Mouse (Mus musculus): ENCODE results near the gene Znrd1as. TPM values are rescaled to one million over a fixed set of nuclear protein-coding genes. Genes with fewer than 3 reads are reported as not detected.
A peak's percentile ranks its signal among the peaks of the same experiment; 100 is the strongest.

The Znrd1as gene
- polyA plus RNA-seq, 1 experiment from 2014 or later, result 10.3 TPM

- POLR2A ChIA-PET, result no interaction called here
- CTCF ChIA-PET, result interaction anchor here (0.8 kb wide), 1 partner anchor 79 kb away, joined by 3 read pairs; no protein-coding TSS in a partner anchor
- no peak for DNase-seq (ENCODE audit: low read depth, low spot score)
- ATAC-seq, result no peak
- peaks cover 7% of the 10 kb centered on the region for H3K27me3 ChIP-seq
- no peak for TF ChIP-seq CTCF (IDR thresholded peaks at IDR 0.05)
- in situ Hi-C loops (cut with MboI; ENCODE audit: low pct_unique_long_range_greater_than_20kb), result no loop called here
Measured at GRCm38 (mm10) chr17:36992336-36993104, 34.1 kb downstream of the Znrd1as start.

GRCm38 (mm10) chr17:36993770-36994325 lies 35.5 kb downstream of the Znrd1as start:
- in situ Hi-C loops (cut with MboI; ENCODE audit: low pct_unique_long_range_greater_than_20kb), result no loop called here
- peaks cover 7% of the 10 kb centered on the region for H3K27me3 ChIP-seq
- no peak for TF ChIP-seq CTCF (IDR thresholded peaks at IDR 0.05)
- no peak for ATAC-seq
- no peak for DNase-seq (ENCODE audit: low read depth, low spot score)
- POLR2A ChIA-PET, result interaction anchor here (0.6 kb wide), 1 partner anchor 120 kb away, joined by 4 read pairs; no protein-coding TSS in a partner anchor
- CTCF ChIA-PET, result no interaction called here

GRCm38 (mm10) chr17:36994528-36994927 lies 36.1 kb downstream of the Znrd1as start:
- no peak for DNase-seq (ENCODE audit: low read depth, low spot score)
- ChIA-PET POLR2A (no interaction called here), CTCF (interaction anchor here (1.5 kb wide), 1 partner anchor 29 kb away, joined by 3 read pairs; no protein-coding TSS in a partner anchor)
- no peak for ATAC-seq
- no peak for TF ChIP-seq CTCF (IDR thresholded peaks at IDR 0.05)
- in situ Hi-C loops (cut with MboI; ENCODE audit: low pct_unique_long_range_greater_than_20kb), result no loop called here
- peaks cover 4% of the 10 kb centered on the region for H3K27me3 ChIP-seq

- DNase-seq (ENCODE audit: low read depth, low spot score) (no peak), ATAC-seq (no peak)
- H3K27me3 ChIP-seq, result peaks cover 4% of the 10 kb centered on the region
- ChIA-PET POLR2A (no interaction called here), CTCF (interaction anchor here (1.5 to 3.1 kb wide), 3 partner anchors 30 to 81 kb away, joined by 3 to 16 read pairs (median 8); no protein-coding TSS in a partner anchor)
- TF ChIP-seq CTCF (IDR thresholded peaks at IDR 0.05), result no peak
- in situ Hi-C loops (cut with MboI; ENCODE audit: low pct_unique_long_range_greater_than_20kb), result no loop called here
Measured at GRCm38 (mm10) chr17:36995448-36995847, 37.1 kb downstream of the Znrd1as start.

GRCm38 (mm10) chr17:36997033-36997735 lies 38.8 kb downstream of the Znrd1as start:
- peak; percentile 87 for TF ChIP-seq CTCF (IDR thresholded peaks at IDR 0.05)
- in situ Hi-C loops (cut with MboI; ENCODE audit: low pct_unique_long_range_greater_than_20kb), result no loop called here
- CTCF ChIA-PET, result interaction anchor here (0.6 to 3.1 kb wide), 24 partner anchors 10 to 207 kb away, joined by 3 to 16 read pairs (median 4); partner anchors contain the start of gene 2410137M14Rik

GRCm38 (mm10) chr17:36998477-36998876 lies 40.1 kb downstream of the Znrd1as start:
- DNase-seq (ENCODE audit: low read depth, low spot score) (no peak), ATAC-seq (no peak)
- no peaks in the 10 kb centered on the region for H3K27me3 ChIP-seq
- no peak for TF ChIP-seq CTCF (IDR thresholded peaks at IDR 0.05)
- in situ Hi-C loops (cut with MboI; ENCODE audit: low pct_unique_long_range_greater_than_20kb), result no loop called here
- ChIA-PET POLR2A (no interaction called here), CTCF (interaction anchor here (0.9 to 3.1 kb wide), 4 partner anchors 38 to 102 kb away, joined by 3 to 16 read pairs (median 5); no protein-coding TSS in a partner anchor)

More at GRCm38 (mm10) chr17:36997033-36997735, 38.8 kb downstream of the Znrd1as start:
- POLR2A ChIA-PET, result no interaction called here
- ATAC-seq (peak; percentile 85), DNase-seq (ENCODE audit: low read depth, low spot score) (peak; percentile 28)
- H3K27me3 ChIP-seq, result no peaks in the 10 kb centered on the region

GRCm38 (mm10) chr17:37000863-37001262 lies 42.5 kb downstream of the Znrd1as start, which contains the start of gene Zfp57:
TSS of gene Zfp57 (plus strand) at chr17:37001163.
- no peak for TF ChIP-seq CTCF (IDR thresholded peaks at IDR 0.05)
- ChIA-PET POLR2A (no interaction called here), CTCF (interaction anchor here (1.2 to 1.4 kb wide), 2 partner anchors 43 to 49 kb away, joined by 3 to 5 read pairs; no protein-coding TSS in a partner anchor)
- H3K27me3 ChIP-seq, result no peaks in the 10 kb centered on the region
- in situ Hi-C loops (cut with MboI; ENCODE audit: low pct_unique_long_range_greater_than_20kb), result loop anchor here (5.0 kb wide), 1 partner anchor 79 kb away; no protein-coding TSS in a partner anchor
- DNase-seq (ENCODE audit: low read depth, low spot score) (no peak), ATAC-seq (no peak)

GRCm38 (mm10) chr17:37002364-37003330 lies 44.3 kb downstream of the Znrd1as start:
- no peak for TF ChIP-seq CTCF (IDR thresholded peaks at IDR 0.05)
- DNase-seq (ENCODE audit: low read depth, low spot score) (peak; percentile 44), ATAC-seq (peak; percentile 86)
- CTCF ChIA-PET, result interaction anchor here (0.8 to 1.4 kb wide), 2 partner anchors 41 to 88 kb away, joined by 3 read pairs; no protein-coding TSS in a partner anchor
- in situ Hi-C loops (cut with MboI; ENCODE audit: low pct_unique_long_range_greater_than_20kb), result loop anchor here (5.0 kb wide), 1 partner anchor 80 kb away; no protein-coding TSS in a partner anchor
- no peaks in the 10 kb centered on the region for H3K27me3 ChIP-seq
- POLR2A ChIA-PET, result interaction anchor here (0.5 to 1.5 kb wide), 3 partner anchors 29 to 76 kb away, joined by 3 to 5 read pairs (median 4); partner anchors contain the start of gene Gabbr1

GRCm38 (mm10) chr17:37003366-37003765 lies 45.0 kb downstream of the Znrd1as start:
- POLR2A ChIA-PET, result interaction anchor here (1.3 kb wide), 1 partner anchor 24 kb away, joined by 4 read pairs; no protein-coding TSS in a partner anchor
- in situ Hi-C loops (cut with MboI; ENCODE audit: low pct_unique_long_range_greater_than_20kb), result loop anchor here (5.0 kb wide), 1 partner anchor 81 kb away; no protein-coding TSS in a partner anchor
- ATAC-seq (no peak), DNase-seq (ENCODE audit: low read depth, low spot score) (no peak)
- TF ChIP-seq CTCF (IDR thresholded peaks at IDR 0.05), result no peak
- H3K27me3 ChIP-seq, result no peaks in the 10 kb centered on the region
- CTCF ChIA-PET, result interaction anchor here (1.0 to 1.8 kb wide), 4 partner anchors 14 to 200 kb away, joined by 3 to 4 read pairs (median 3); no protein-coding TSS in a partner anchor
